Mouse (Mus musculus) megakaryocyte, embryonic 14.5 days (primary cell): ENCODE data around the gene Taok3.

Source experiments
- FLI1 ChIP-seq: IDR thresholded peaks from 2 replicates; pipeline ENCODE4 v1.6.1; 2012; ENCODE audit warnings: low read length, inconsistent platforms, mixed read lengths
- GATA1 ChIP-seq: IDR thresholded peaks from 3 replicates; pipeline ENCODE4 v1.6.1; 2012; ENCODE audit warnings: mixed read lengths, low read length, inconsistent platforms, borderline replicate concordance

DNA sequence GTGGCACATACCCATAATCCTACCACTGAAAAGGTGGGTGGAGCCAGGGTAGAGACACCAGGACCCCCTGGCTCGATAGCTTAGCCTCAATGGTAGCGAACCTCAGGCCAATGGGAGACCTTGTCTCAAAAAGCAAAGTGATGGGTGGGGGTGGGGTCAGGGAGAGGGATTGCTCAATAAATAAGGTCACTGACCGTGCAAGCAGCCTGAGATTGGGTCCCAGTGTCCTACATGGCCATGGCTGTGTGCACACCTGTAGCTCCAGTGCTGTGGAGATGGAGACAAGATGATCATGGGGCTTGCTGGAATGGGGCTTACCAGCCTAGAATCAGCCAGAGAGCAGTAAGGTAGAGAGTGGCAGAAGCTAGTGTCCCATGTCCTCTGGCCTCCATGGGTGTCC is 131.8 kb downstream of the Taok3 start:
- TF ChIP-seq GATA1: no peak
- no peak for TF ChIP-seq FLI1
